Mouse (Mus musculus): ENCODE measurements around the gene Usp7.

The Usp7 gene

GRCm38 (mm10) chr16:8724031-8724430 lies 68.1 kb downstream of the Usp7 start:
- DNase-seq (ENCODE audit: low spot score in 2 of 2) = no peak

- no peak for DNase-seq (ENCODE audit: low spot score in 2 of 2)
Observed at GRCm38 (mm10) chr16:8720447-8720846, 71.7 kb downstream of the Usp7 start.

DNA sequence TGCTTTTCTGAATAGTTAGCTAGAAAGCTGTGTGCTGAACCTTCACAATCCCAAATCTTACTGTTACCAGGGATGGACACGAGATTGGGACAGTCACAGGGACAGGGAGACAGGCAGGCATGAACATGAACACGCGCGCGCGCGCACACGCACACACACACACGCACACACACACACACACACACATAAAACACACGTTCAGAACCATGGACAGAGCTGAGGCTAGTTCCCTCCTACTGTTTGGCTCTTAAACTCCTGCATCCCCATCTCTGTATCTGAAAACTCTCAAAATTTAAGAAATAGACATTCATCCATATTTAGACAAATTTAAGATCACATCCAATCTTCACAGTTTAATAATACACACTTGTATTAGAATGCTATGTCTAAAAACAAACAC lies 74.4 kb downstream of the Usp7 start:
- no peak for DNase-seq (ENCODE audit: low spot score in 2 of 2)

GRCm38 (mm10) chr16:8716300-8716699 lies 75.8 kb downstream of the Usp7 start:
- DNase-seq (ENCODE audit: low spot score in 2 of 2) = no peak

GRCm38 (mm10) chr16:8715513-8716080 lies 76.5 kb downstream of the Usp7 start:
- no peak for DNase-seq (ENCODE audit: low spot score in 2 of 2)

DNA sequence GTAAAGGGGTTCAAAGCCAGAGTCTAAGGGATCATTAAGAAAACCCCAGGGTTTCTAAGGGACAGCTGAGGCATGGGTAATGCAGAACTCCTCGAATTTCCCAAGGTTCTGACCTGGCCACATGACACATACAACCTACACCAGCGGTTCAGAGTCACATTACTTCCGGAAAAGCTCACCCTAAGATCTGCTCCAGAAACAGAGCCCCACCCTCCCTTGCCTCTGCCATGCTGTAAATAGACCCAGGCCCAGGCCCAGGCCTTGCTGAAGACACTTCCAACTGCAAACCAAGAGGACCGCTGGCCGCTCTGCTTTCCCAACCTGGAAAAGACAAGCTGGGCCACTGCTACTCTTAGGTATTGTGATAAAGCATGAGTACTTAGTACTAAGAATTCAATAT lies 77.3 kb downstream of the Usp7 start:
- DNase-seq (ENCODE audit: low spot score in 2 of 2) = no peak

DNA sequence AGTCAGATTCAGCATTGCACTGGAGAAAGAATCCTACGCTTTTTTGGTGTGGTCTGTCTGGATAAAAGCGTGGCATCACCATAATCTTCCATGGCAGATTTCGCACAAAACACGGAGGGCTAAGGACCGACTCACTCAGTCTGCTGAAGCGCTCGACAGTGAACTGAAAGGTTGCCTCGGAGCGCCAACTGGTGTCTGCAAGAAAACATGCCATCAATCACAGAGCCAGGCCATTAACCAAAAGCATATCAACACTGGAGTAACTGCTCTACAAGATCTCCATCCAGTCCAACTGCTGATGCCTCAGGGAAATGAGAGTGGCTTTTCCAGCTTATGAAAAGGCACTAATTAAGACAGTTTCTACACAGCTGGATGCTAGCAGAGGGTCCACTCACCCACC lies 80.1 kb downstream of the Usp7 start:
- DNase-seq (ENCODE audit: low spot score in 2 of 2) = no peak

- no peak for DNase-seq (ENCODE audit: low spot score in 2 of 2)
Observed at GRCm38 (mm10) chr16:8700586-8700985, 91.5 kb downstream of the Usp7 start.

GRCm38 (mm10) chr16:8699556-8699955 lies 92.6 kb downstream of the Usp7 start:
- DNase-seq (ENCODE audit: low spot score in 2 of 2) = no peak

DNA sequence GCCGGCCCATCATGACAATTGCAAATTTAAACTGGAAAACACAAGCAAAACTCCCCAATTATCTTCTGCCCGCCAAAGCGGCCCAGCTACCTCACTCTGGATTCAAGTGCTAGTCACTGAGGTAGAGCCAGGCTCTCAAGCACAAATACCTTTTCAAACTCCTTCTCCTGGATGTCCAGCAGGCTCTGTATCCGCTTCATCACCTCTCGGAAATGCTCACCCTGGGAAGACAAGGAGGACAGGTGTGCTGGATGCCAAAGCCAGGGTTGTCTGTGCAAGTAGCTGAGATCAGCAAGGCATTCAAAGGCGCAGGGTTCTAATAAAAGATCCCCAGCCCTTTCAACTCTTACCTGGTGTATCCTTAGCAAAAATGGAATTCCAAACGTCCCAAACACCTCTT lies 100.9 kb downstream of the Usp7 start:
- no peak for DNase-seq (ENCODE audit: low spot score in 2 of 2)

- DNase-seq (ENCODE audit: low spot score in 2 of 2) = no peak
Observed at GRCm38 (mm10) chr16:8689979-8690656, 102.0 kb downstream of the Usp7 start.

GRCm38 (mm10) chr16:8687559-8688112 lies 104.5 kb downstream of the Usp7 start:
- no peak for DNase-seq (ENCODE audit: low spot score in 2 of 2)

DNA sequence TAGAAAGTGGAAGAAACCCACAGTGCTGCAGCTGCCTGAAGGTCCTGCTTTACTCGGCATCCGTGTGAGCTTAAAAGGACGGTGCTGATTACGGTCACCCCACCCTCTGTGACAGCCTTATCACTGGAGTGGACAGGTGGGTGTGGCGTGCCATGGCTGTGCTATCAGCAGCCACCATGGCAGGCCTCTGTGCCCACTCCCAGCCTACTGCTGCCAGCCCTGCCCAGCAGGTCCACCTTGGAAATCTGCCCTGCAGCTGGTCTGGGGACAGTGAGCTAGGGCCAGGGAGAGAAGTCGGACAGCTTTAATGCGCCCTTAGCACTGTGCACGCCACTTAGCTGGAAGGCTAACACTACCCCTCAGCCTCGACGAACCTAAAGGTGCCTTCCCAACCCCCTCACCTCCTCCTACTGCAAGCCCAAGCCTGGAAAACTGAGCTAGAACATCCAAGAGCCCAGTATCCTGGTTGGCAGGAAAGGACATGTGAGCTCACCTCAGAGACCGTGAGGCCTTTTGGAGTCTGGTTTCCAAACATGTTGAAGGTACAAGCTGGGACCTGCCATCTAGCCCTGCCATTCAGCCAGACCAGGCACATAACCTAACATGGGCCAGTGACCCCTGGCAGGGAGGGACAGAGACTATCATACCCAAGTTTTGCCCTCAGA lies 105.1 kb downstream of the Usp7 start:
- DNase-seq (ENCODE audit: low spot score in 2 of 2) = no peak

- peak; percentile 55 to 58 for DNase-seq (ENCODE audit: low spot score in 2 of 2)
Observed at GRCm38 (mm10) chr16:8686121-8686870, 105.8 kb downstream of the Usp7 start.

GRCm38 (mm10) chr16:8685087-8685486 lies 107.0 kb downstream of the Usp7 start:
- no peak for DNase-seq (ENCODE audit: low spot score in 2 of 2)

- no peak for DNase-seq (ENCODE audit: low spot score in 2 of 2)
Observed at GRCm38 (mm10) chr16:8680470-8680869, 111.6 kb downstream of the Usp7 start, which contains the start of gene Gm5767. TSS of gene Gm5767 (plus strand) at chr16:8680770.

DNA sequence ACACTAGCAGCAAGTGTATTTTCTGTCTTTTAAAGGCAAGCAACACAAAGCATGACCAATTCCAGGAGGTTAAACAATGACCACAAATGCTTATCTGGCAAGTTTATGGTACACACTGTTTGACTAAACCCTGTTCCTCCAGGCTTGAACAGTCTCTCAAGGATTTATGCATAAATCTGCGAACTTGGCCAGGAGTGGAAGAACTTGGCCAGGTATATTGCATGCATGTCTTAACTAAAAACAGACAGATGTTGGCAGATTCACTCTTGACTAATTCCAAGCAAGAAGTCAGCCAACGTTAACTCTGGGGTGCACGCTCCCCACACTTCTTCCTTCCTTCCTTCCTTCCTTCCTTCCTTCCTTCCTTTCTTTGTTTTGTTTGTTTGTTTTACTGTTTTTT lies 112.3 kb downstream of the Usp7 start:
- DNase-seq (ENCODE audit: low spot score in 2 of 2) = no peak

DNA sequence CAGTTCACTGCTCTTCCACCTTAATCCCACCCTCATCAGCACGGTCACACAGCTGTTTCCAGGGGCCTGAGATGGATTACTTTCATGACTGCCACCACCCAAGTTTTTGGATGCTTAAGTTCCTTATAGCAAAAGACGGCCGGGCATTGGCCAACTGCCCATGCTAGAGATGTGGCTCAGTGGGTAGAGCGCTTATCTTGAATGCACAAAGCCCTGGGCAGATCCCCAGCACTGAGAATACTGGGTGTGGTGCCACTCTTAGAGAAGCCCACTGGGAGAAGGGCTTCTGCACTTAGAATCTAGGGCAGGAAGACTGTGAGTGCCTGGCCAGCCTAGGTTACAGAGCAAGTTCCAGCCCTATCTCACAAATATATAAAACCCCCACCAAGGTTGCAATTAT lies 113.4 kb downstream of the Usp7 start:
- no peak for DNase-seq (ENCODE audit: low spot score in 2 of 2)

- no peak for DNase-seq (ENCODE audit: low spot score in 2 of 2)
Observed at GRCm38 (mm10) chr16:8678035-8678434, 114.1 kb downstream of the Usp7 start.

DNA sequence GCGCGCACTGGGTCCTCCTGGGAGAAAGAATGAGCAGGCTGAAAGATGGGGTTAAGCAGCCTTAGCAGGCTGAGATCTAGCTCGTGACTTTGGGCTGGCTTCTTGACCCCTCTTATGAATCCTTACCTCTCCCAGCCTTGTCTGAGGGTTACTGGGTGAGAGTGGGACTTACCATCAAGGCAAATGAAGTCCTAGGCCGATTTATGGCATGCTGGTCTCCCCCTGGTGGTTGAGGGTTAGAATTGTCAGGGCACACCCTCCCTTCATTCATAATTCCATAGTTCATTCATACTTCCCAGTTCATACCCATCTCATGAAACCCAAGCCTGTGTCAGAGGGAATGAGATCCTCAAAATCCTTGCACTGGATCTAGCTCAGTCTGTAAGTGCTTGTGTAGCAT lies 115.3 kb downstream of the Usp7 start:
- no peak for DNase-seq (ENCODE audit: low spot score in 2 of 2)

DNA sequence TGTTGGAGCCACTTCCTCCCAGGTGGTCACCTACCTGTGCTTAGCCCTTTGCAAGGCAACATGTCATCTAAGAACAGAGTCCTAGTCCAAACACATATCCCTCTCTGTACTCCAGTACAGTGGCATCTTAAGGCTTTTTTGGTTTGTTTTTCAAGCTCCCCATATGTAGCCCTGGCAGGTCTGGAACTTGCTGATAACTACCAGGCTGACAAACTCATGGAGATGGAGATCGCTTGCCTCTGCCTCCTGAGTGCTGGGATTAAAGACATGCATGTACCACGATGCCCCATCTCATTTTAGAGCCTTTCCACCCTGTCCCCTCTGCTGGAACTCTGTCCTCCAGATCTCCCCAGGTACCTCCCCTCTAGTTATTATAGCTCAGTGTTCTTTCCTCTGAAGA lies 115.9 kb downstream of the Usp7 start:
- no peak for DNase-seq (ENCODE audit: low spot score in 2 of 2)

GRCm38 (mm10) chr16:8675559-8675958 lies 116.5 kb downstream of the Usp7 start:
- DNase-seq (ENCODE audit: low spot score in 2 of 2) = no peak
